Mouse (Mus musculus): ENCODE measurements around the gene Ppp3cb.
A peak's percentile ranks its signal among the peaks of the same experiment; 100 is the strongest.

Gene Ppp3cb

DNA sequence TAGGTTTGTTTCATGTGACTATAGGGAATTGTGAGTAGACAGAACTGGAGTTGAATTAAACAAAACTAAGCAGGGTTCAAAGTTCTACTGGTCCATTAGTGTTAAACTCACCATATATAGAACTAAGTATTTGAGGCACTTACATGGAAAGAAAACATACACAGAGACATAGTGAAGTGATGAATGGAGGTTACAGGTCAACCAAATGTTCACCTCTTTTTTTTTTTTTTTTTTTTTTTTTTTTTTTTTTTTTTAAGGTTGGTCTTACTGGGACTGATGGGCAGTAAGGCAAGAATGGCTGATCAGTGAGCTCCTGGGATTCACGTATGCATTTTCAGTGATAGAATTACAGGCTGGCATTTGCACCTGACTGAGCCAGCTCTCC, 66.2 kb downstream of the Ppp3cb start:
- DNase-seq (ENCODE audit: low read depth, low spot score), result no peak

DNA sequence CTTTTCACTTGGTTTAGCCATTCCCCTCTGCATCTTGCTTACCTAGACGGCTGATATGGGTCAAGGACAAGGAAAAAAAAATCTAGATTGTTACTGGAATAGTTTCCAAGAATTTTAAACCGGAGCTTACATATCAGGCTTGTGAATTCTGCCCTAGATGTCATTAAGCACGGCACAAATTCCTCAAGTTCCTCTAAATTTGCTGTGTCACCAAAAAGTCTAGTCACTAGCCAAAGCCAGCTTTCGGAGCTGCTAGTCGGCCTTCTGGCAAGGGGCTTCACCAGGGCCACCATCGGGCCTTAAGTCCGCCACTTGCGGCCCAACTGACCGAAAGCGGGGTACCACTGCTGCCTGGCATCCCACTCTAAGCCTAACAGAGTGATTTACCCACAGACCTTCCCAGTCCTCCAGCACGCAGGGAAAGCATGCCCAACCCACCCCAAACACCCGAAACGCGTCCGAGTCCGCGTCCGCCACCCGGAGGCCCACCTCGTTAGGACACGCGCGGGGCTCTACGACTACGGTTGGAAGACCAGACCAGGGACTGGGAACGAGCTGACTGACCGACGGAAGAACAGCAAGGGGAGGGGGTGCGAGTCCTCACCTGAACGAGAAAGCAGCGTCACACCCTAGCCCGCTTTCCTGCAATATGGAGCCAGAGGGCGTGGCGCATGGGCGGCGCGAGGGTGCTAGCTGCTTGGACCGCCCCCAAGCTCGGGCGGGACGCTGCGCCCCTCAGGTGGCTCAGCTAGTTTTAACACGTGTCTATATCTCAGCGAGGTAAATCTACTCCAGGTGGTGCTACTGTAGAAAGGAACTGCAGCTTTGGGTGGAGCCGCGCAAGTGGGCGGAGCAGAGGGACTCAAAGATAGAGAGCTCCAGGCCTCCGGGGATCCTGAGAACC, 66.8 kb downstream of the Ppp3cb start, which contains the start of gene Anxa7:
TSS of gene Anxa7 (minus strand) at position 843 of the 904 bp plus-strand sequence.
- DNase-seq (ENCODE audit: low read depth, low spot score), result peak; percentile 54

DNA sequence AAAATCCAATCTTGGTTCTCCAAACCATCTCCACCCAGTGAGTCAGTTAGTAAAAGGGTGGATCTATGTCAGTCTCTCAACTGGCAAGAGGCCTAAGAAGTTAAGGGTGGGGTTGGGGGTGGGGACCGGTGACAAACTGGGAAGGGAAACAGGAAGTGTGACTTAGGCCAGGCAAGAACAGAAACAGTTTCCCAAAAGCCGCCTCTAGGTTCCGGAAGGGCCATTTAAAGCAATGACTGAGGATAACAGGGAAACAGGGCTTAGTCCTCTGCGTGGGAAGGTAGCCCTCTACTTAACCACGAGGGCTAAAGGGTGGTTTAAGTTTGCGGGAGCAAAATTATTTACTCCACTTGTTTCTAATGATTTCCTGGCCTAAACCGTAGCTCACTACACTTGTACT, 67.6 kb downstream of the Ppp3cb start:
- DNase-seq (ENCODE audit: low read depth, low spot score), result no peak

DNA sequence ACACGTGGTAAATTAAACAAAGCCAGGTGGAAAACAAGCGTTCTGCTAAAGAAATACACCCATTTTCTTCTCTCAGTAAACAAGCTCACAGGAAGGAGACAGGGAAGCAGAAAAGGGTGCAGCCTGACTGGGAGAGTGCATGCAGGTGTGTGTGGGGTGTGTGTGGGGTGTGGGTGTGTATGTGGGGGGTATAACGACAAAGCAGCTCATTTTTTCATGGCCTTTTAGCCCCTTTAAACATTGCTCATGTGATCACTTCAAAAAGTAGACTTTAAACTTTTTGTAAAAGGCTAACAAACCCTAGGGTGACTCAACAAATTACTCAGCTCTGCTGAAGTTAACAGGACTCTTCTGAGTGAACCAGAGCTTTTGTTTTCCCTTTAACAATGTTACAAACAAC, 68.0 kb downstream of the Ppp3cb start:
- no peak for DNase-seq (ENCODE audit: low read depth, low spot score)

DNA sequence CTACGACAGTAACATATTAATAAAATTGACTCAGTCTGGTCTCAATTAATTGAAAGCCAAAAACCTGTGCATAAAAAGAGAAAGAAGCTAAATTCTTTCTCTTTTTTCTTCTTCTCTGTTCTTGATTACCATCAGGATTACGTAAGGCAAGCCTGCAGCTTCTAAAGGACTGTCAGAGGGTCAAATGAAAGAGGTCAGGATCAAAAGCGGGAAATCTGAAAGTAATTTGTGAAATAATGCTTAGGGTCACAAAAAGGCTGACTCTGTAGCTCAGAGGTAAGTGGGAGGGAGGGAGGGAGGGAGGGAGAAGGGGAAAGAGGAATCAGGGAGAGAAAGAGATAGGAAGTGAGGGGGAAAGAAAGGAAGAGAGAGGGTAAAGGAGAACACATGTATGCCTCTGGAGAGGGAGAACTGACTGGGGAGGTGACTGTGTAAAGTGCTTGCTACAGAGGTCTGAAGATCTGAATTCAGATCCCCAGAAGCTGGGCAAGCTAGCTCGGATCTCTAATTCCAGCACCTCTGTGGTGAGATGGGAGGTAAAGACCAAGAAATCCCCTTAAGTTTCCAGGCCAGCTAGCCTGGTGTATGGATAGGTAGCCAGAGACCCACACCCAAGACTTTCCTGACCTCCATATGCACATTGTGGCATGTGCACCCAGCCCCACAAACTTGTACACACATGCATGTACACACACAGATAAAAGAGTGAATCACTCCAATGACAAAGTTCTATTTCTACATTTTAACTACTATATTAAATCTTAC, 68.9 kb downstream of the Ppp3cb start:
- DNase-seq (ENCODE audit: low read depth, low spot score), result no peak

DNA sequence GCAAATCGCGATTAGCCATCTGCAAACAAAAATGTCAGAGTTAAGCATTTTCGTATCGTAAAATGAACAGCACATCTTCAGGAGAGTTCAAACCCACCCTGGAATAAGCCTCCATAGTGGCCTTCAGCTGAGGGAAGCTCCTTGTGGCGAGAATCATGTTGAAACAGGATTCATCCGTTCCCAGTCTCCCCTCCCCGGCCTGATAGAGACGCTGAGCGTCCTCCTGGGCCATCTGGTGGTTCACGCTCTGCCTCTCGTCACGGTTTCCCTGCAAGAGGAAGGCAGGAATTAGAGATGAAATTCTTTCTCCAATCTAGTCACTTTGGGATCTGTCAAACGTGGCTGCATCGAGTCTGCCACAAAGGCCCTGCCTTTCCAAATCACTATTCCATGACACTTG, 86.2 kb downstream of the Ppp3cb start:
- DNase-seq (ENCODE audit: low read depth, low spot score), result no peak

DNA sequence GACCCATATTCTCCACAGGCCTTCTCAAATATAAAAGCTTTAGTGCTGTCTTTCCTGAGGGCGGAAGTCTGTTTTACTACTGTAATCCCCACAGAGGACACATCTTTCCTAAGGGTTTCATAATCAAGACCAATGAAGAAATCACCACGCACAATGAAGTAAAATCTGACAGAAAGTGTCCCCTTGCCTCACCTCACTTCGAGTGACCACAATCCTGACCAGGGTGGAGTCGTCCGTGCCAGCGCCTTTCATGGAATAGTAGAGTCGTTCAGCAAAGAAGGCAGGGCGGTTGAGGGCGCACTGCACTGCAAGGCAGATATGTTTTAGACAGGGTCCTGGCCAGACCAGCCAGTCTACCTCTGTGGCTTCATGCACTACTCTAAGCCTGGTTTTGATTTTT, 88.0 kb downstream of the Ppp3cb start:
- DNase-seq (ENCODE audit: low read depth, low spot score), result no peak

DNA sequence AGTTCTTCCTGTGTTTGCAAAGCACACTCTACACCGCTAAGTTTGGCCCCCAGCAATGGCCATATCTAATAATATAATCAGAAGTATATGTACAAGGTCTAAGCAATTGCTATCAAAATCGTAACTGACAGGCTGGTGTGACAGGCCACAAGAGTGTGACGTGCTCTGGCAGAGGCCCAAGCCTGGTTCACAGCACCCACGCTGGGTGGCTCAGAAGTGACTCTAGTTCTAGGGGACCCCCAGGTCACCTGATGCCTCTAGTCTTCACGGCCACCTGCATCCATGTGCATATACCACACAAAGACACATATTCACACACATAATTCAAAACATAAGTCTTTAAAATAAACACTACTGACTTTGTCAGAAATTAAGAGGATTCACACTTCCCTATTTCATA, 93.4 kb downstream of the Ppp3cb start:
- DNase-seq (ENCODE audit: low read depth, low spot score), result no peak

DNA sequence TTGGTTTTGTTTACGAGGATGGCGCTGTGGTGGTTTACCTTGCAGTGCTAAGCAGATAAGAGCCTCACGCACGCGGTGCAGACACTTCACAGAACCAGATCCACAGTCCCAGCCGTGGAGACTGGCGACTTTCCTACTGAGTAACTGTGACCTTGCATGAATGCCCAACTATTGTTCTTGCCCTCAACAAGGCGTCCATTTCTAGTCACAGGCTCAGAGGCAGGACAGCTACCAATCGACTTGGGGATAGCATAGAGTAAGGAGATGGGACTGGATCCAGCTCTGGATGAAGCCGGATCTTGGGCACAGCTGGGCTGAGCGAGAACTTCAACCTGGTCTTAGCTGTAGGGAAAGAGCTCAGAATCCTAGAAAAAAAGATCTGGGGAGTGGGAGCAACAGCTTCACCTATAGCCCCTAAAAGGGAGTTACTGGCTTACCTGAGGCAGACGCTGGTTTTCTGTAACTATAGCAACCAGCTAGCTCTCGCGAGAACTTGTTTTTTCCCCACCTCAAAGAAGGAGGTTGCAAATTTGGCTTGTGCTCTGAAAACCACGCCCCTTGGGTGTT, 94.5 kb downstream of the Ppp3cb start, which contains the start of gene Cfap70:
TSS of gene Cfap70 (minus strand) at position 462 of the 567 bp plus-strand sequence.
- no peak for DNase-seq (ENCODE audit: low read depth, low spot score)

DNA sequence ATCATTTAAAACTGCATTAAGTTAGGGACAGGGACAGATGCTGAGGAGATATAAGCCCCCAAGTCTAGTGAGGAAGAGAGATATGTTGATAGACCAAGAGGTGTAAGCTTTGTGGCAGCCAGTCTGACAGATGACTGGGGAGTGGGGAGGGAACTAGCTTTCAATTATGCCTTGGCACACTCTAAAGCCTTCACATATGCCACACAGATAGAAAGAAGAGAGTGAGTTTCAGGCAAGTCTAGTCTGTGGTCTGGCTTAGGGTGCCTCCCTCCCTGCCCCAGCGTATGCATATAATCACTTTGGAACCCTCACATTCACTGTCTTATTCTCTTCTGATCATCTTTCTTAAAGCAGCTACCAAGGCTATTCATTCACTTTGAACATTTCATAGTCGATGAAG, 95.1 kb downstream of the Ppp3cb start:
- no peak for DNase-seq (ENCODE audit: low read depth, low spot score)
